Mouse (Mus musculus) granulocyte monocyte progenitor cell, adult 5-6 weeks (primary cell): Measurements from ENCODE around the gene Mrps10. TPM values are rescaled to one million over a fixed set of nuclear protein-coding genes. Genes with fewer than 3 reads are reported as not detected.
A peak's percentile ranks its signal among the peaks of the same experiment; 100 is the strongest.
"Not testable (repeated sequence)": the region's sequence is repeated elsewhere in the genome, so short reads cannot be mapped to it uniquely, and the experiment has no call there.

Source experiments
- ATAC-seq: replicated peaks from 2 replicates; pipeline ENCODE4 v1.8.0; 2016; ENCODE audit warnings: mild to moderate bottlenecking, moderate TSS enrichment, inconsistent platforms; ENCODE audit not compliant: poor library complexity, severe bottlenecking
- total RNA-seq, 2 experiments: library from RNA; stranded (forward) in 1 of 2; stranded (reverse) in 1 of 2; fragments of 200-712, 200-1000 nt in 1 of 2; fragments of >200 nt in 1 of 2; fragmentation: Nextera tagmentation in 1 of 2; gene quantifications; 2 replicates each; pipeline ENCODE4 v1.2.3; 2014 to 2017

Gene Mrps10
- total RNA-seq (2014; fragmentation: Nextera tagmentation), result 65.1 and 68.0 TPM in 2 replicates
- total RNA-seq (2017), result 65.8 and 70.8 TPM in 2 replicates

DNA sequence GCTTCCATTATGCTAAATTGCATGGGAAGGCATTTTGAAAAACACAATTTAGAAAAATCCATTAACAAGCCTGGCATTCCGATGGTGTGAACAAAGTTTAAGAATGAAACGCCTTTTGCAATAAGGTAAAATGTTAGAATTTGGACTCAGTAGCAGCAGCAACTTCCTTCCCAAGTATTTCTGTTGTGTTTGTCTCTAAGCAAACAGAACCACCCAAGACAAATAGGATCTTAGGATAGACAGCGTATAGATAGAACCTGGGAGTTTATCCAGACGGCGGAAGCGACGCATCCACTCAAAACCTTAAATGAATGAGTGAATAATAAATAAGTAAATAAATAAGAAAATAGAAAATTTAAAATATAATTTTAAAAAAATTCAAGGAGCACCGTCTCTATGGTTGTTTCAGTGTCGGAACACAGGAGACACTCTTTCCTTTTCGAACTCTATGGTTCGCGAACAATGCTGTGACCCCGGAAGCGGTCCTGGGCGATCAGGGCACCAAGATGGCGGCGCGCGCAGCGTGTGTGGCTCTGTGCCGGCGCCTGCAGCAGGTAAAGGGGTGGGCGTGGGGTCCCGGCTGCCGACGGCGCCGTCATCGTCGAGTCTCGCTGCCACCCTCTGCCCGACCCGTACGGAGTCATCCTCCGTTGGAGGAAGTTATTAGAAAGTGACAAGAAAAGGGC is at the start of gene Mrps10:
Gene Mrps10 (plus strand): TSS at position 487 of the 686 bp plus-strand sequence.
- peak; percentile 96 for ATAC-seq

DNA sequence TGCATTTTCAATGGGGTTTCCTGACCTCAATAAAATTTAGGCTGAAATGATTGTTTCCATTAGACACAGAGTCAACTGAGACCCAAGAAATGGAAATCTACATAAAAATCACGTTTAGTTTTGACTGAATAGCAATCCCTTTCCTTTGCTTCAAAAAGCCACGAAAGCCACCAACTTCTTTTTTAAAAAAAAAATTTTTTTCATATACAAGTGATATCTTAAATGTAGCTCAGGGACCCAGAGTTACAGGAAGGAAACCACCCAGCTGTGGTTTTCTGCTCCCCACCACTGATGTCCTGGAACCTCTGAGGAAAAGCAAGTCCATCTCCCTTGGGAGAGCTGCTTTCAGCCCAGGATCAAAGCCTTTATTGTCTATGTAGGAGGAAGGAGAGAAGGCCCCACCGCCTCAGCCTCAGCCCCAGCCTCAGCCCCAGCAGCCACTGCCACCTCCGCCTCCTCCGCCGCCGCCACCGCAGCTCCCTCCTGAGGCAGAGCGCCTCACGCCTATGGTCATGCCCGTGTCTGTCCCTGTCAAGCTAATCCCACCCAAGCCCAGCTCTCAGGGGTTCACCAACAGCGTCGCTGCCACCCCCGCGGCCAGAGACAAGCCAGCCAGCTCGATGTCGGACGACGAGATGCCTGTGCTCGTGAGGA is 49.6 kb upstream of the Mrps10 start:
- ATAC-seq, result no peak

DNA sequence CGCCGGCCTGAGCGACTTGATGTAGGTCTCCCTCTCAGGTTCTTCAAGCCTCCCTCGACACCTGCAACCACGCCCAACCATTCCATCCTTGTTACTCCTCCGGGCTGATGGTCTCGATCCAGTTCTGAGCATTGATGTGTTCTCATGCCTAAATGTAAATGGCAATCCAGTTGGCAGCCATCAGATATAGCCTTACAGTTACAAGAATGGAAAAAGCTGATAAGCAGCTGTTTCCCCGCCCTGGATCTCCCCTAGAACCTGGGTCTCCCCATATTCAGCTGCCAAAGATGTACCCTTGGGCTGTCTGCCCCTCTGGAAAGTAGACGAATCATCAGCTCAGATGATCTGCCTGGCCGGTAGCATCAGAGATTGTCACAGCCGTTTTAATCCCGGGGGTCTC is 48.9 kb upstream of the Mrps10 start:
- ATAC-seq, result no peak

DNA sequence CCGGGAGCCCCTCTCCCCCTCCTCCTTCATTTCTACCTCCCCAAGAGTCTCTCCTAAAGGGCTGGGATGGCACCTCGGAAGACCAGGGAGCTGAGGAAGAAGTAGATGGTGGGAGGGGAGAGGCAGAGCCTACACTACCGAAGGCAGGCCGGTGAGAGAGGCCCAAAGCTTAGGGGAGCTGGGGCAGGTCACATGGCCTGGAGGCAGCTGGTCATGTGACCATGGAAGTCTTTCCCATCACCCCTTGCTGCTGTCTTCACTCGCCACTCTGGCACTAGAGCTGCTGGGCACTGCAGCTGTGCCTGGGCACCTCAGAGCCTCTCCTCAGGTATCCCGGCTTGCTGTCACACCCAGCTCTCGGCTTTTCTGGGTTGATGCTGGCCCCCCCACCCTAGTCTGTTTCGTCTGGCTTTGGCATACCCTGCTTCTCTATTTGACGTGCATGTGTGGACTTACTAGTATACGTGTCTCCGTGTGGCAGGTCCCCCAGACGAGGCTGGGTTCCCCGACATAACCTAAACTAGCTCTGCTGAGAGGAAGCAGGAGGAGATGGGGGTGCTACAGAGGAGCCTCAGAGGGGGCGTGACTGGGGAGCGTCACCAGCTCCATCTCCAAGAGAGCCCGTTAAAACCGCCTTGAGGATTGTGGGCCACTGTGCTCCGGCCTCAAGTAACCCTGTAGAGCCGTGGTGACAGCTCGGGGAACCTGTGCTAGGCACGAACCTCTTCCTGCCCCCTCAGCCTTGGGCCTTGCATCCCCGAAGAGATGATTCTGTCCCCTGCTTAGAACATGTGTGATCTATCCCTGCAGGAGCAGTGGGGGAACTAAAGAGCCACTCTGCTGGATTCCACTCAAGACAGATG is 46.3 kb upstream of the Mrps10 start:
- peak; percentile 25 for ATAC-seq

DNA sequence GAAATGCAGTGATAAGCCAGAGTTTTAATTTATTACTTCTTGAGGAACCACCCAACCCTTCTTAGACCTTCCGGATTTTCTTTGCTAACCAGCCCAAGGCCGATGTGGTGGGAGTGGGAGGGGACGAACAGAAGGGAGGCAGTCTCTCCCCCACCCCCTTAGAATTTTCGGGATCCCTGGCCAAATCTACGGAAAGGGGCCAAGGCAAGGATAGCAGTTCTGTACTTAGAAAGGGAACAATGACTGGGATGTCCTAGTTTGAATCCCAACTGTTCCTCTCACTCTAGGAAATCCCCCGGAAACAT is 45.7 kb upstream of the Mrps10 start:
- no peak for ATAC-seq

DNA sequence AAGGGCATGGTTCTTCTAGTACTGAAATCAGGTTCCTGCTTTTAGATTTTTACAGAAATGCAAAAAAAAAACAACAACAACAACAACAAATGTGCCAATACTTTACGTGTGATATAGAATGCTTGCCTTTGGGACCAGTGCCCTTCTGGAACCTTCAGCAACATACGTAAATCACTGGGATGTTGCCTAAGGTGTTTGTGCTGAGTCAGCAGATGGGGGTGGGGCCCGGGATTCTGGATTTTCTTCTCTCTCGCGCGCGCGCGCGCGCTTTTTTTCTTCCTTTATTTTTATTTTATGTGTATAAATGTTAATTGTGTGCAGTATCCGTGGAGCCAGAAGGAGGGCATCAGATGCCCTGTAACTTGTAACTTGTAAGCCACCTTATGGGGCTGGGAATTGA is 41.1 kb upstream of the Mrps10 start:
- ATAC-seq, result no peak

- ATAC-seq, result no peak
Measured at GRCm38 (mm10) chr17:47327969-47328368, 40.7 kb upstream of the Mrps10 start.

DNA sequence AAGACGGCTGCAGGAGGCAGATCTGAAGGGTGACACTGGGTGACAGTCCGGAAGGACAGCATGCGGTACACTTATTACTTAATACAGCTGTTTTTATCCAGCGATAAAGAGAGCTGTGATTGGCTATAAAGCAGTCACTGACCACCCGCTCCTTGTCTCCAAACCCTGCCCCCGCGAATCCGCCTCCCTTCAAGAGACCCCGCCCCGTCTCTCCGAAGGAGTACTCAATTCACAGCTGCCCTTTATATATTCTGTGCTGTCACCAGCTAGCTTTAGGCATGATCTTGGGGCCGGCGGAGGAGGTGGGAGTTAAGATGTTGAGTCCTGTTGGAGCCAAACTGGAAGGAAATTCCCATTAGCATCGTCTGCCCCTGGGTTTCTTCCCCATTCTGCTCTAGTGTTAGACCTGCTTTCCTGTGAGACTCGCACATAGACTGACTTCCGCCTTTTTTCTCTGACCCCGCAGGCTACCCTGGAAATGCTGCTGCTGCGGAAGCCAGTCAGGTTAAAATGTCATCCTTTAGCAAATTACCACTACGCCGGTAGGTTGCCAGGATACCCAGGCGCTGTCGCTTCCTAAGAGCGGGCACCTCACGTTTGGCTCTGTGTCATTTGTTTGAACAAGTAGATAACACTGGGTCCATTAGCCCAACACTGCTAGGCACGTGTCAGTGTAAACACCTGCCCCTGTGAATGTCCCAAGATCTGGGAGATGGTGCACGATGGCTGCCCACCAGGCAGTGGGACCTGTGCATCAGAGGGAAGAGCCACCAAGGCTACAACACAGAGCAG is 39.9 kb upstream of the Mrps10 start:
- no peak for ATAC-seq

DNA sequence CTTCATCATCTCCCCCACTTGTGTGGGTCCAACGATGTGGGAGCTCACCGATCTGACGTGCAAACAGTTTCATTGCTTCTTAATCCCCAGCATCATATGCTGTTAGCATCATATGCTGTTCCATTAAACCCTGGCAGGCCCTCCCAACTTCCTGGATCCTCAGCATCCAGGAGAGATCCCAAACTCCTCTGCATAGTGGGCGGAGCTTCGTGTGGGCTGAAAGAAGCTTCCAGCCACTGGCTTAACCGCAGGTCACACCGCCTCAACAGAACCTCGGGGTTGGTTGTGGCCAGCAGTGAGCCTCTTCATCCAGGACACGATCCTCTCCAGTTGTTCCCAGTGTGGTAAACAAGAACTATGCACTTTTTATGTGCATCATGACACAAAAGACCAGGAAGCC is 38.1 kb upstream of the Mrps10 start:
- no peak for ATAC-seq

DNA sequence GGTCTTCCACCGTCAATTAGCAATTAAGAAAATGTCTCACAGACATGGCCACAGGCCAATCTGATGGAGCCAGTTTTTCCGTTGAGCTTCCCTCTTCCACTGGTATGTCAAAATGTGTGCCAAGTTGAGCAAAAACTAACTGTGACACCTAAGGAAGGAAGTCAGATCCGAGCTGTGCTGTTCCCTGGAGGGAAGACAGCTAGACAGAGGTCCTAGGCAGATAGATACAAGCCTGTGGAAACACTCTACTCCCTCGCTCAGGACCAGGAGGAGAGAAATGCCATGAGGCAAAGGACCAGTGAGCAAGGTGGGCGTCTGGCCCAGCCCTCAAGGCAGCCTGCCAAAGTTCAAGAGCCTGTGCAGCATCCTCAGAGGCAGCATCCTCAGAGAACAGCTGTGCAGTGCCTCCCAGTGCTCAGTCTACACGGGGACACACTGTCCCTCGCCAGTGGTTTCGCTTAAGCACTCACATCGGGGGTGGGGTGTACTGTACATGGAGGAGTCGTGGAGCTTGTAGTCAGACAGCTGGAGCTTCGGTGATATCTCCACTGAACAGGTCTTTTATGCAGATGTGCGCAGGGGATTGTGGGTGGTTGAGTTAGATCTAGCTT is 36.6 kb upstream of the Mrps10 start:
- peak; percentile 66 for ATAC-seq

DNA sequence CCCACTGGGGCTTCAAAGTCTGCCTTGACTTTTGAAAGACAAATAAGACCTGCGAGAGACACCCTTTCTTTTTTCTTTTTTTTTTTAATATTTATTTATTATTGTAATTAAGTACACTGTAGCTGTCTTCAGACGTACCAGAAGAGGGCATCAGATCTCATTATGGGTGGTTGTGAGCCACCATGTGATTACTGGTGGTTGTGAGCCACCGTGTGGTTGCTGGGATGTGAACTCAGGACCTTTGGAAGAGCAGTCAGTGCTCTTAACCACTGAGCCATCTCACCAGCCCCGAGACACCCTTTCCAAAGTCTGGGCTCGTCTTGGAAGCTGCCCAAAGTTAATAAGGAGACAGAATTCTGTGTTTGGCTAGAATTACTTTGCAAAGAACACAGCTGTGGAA is 36.0 kb upstream of the Mrps10 start:
- ATAC-seq, result not testable (repeated sequence)

GRCm38 (mm10) chr17:47333409-47333808 is 35.3 kb upstream of the Mrps10 start:
- ATAC-seq, result no peak

DNA sequence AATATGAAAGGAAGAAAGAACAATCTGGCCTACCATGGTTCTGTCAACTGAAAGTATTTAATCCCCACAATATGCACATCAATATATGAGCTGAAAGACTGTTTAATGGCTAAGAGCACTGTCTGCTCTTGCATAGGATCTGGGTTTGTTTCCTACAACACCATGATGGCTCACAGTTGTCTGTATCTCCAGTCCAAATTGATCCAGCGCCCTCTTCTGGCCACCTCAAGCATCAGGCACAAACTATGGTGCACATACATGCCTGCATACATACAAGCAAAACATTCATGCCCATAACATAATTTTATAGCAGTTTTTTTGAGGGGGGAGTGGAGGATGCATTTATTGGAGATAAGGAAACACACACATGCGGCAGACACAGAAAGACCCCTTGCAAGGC is 25.6 kb upstream of the Mrps10 start:
- no peak for ATAC-seq

DNA sequence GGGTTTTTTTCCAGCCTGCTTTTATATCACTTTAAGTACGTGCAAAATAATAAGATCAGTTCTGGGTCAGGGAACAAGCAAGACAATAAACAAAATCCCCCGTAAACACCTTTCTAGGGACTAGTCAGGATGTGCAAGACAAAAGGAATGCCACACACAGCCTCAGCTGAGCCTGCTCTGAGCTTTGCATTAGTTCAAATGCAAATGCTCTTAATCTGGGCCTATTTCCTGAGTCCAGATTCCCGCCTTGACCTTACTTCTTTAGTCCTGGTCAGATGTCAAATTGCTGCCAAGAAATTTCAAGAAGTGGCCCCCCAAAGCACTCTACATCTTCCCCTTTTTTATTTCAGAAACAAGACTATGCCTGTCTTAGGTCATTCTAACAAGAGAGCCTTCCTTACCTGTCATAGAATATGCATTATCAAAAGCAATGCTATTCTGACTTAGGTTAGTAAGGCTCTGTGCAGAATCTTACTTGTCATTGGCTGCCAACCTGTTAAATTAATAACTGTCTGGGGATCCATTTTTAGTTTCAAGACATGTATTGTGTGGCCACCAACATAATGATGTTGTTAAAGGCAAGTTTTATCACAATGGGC is 18.9 kb upstream of the Mrps10 start:
- no peak for ATAC-seq

- peak; percentile 46 for ATAC-seq
Measured at GRCm38 (mm10) chr17:47359964-47360363, 8.7 kb upstream of the Mrps10 start.

DNA sequence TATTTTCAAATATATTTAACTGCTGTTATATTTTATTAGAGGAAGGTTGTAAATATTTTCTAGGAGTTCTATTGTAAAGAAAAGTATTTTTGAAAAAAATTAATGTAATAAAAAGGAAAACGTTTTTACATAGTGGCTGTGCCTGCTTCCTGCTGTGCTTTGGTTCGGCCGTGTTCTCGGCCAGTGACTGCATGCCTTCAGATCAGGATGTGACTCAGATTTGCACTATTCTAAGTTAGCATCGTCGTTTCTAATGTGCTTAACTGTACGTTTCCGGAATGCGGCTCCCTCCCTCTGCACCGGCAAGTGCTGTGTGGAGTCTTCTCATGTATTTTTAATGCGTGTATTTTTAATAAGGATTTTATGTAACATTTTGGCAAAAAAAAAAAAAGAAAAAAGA is 7.3 kb upstream of the Mrps10 start:
- ATAC-seq, result no peak

DNA sequence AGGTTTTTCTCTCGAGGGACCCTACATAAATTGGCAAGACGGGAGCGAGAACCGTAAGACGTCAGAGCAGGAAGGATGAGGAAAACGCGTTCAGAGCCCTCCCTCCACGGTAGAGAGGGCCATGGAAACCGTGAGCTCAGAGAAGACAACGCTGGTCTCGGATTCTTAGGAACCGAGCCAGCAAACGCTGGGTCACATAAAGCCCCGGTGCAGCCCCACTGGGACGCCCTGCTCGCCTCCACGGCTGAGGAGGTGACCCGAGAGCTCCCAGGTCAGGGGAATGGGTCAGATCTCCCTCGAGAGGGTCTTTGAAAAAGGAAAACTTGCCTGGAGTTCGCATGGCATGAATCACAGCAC is 378 bp downstream of the Mrps10 start:
- ATAC-seq, result peak; percentile 74

- ATAC-seq, result peak; percentile 56
Measured at GRCm38 (mm10) chr17:47371451-47371850, 2.8 kb downstream of the Mrps10 start.

- no peak for ATAC-seq
Measured at GRCm38 (mm10) chr17:47373991-47374390, 5.3 kb downstream of the Mrps10 start.

DNA sequence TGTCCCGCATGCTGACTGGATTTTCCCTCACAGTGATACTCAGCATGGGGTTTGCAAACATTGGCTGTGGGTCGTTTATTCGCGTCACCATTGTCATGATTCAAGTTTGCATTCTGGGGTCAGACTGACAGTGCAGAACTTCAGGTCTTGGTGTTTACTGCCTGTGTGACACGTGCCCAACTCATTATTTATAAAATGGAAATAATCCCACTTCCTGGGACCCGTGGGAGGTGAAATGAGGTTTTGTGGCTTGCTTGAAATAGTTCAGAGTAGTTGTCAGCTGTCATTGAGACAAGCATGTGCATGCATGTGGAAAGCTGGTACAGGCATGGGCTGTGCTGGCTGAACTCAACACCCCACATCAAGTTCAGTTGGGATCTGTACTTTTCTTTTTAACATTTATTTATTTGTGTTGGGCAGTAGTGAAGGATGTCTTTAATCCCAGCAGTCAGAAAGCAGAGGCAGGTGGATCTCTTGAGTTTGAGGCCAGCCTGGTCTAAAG is 8.1 kb downstream of the Mrps10 start:
- ATAC-seq, result no peak
